Mouse (Mus musculus) lung, postnatal 0 days (tissue): ENCODE data around the gene Utp6. TPM values are rescaled to one million over a fixed set of nuclear protein-coding genes. Genes with fewer than 3 reads are reported as not detected.

ENCODE experiments used
- ATAC-seq: fragments of 200-750 bp; cut with Nextera tagmentation; 2 replicates; pipeline ENCODE4 v1.8.0; 2017; ENCODE audit warnings: moderate library complexity
- DNase-seq: peaks from one replicate; pipeline ENCODE4 v3.0.0-alpha.2; 2016; ENCODE audit warnings: low spot score
- H3K27ac ChIP-seq: fragments of 300-500 bp; sonication (generic); 2 replicates; pipeline ENCODE4 v1.5.1; 2014; ENCODE audit warnings: antibody characterized with exemption, mild to moderate bottlenecking, low read length, mixed read lengths
- H3K27me3 ChIP-seq: fragments of 300-500 bp; sonication (generic); replicated peaks from 2 replicates; pipeline ENCODE4 v1.6.1; 2014; ENCODE audit warnings: low read length, mixed read lengths; ENCODE audit not compliant: insufficient read depth
- H3K36me3 ChIP-seq: fragments of 300-500 bp; sonication (generic); 2 replicates; pipeline ENCODE4 v1.6.1; 2014; ENCODE audit warnings: low read length, mixed read lengths; ENCODE audit not compliant: insufficient read depth
- H3K4me1 ChIP-seq: fragments of 300-500 bp; sonication (generic); 2 replicates; pipeline ENCODE4 v1.6.1; 2014; ENCODE audit warnings: antibody characterized with exemption, low read depth, low read length, mixed read lengths; ENCODE audit not compliant: insufficient read depth
- H3K4me2 ChIP-seq: fragments of 300-500 bp; sonication (generic); replicated peaks from 2 replicates; pipeline ENCODE4 v1.6.1; 2014; ENCODE audit warnings: low read depth, mild to moderate bottlenecking, low read length, moderate library complexity, mixed read lengths
- H3K4me3 ChIP-seq: fragments of 300-500 bp; sonication (generic); 2 replicates; pipeline ENCODE4 v1.5.1; 2014; ENCODE audit warnings: low read depth, low read length
- H3K9ac ChIP-seq: fragments of 300-500 bp; sonication (generic); replicated peaks from 2 replicates; pipeline ENCODE4 v1.6.1; 2014; ENCODE audit warnings: low read depth, mild to moderate bottlenecking
- H3K9me3 ChIP-seq: fragments of 300-500 bp; sonication (generic); 2 replicates; pipeline ENCODE4 v1.6.1; 2016; ENCODE audit warnings: low read length, mixed read lengths
- CTCF ChIP-seq: IDR thresholded peaks from 2 replicates; pipeline ENCODE4 v1.5.1; 2016; ENCODE audit warnings: antibody characterized with exemption, mild to moderate bottlenecking
- EP300 ChIP-seq: IDR thresholded peaks from 2 replicates; pipeline ENCODE4 v1.6.1; 2016; ENCODE audit warnings: antibody characterized with exemption, mild to moderate bottlenecking, control low read depth
- WGBS: fragments of 180-500 bp; shearing (Covaris S2); extraction: QIAGEN DNeasy Blood & Tissue Kit; methylation state at CpG from one replicate; pipeline ENCODE4 v1.1.7; 2014; 5-methylcytosine and 5-hydroxymethylcytosine counted together
- polyA plus RNA-seq: library from polyadenylated mRNA; unstranded; fragments of >200 nt; fragmentation: Nextera tagmentation; extraction: Ambion mirVana; gene quantifications from 2 replicates; pipeline ENCODE4 v1.2.1, GENCODE M21; 2015

Gene Utp6
- polyA plus RNA-seq, 1 experiment from 2014 or later: 14.9 TPM

DNA sequence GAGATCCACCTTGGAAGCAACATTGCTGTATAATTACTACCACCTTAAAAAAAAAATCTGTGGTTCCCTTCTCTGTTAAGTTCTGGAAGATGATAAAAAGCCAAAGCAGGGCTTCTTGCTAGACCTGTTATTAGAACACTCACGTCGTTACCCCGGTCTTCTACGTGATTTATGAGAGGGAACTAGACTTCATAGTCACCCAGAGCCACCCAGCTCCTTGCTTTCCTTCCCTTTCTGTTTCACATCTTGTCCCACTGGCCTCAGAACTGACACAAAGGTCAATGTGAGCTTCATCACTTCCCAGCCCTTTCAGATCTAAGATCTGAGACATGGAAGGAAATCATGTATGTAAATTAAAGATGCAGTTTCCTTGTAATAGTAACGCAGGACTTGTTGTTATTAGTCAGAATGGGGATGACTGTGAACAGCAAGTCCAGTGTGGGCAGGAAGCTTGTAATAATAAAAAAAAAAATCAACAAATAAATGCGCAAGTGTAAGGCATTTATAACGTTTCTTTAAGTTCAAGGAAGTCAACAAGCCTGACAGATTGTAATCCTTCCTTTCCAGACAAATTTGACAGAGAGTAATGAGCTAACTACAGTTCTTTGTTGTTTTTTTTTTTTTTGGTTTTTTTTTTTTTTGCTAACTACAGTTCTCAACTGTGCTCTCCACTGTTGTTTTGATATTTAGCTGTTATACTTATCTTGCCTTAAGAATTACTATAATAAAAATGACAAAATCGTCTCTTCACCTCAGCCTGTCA is 1.2 kb upstream of the Utp6 start:
- no peaks in the 10 kb centered on the region for H3K4me1 ChIP-seq
- no peak overlapping the region for H3K4me3 ChIP-seq
- no peak overlapping the region for H3K9ac ChIP-seq
- 24% methylated on average over 8 of the region's 8 CpGs for WGBS
- no peaks in the 10 kb centered on the region for H3K27me3 ChIP-seq
- no peak for ATAC-seq
- no peak overlapping the region for H3K27ac ChIP-seq
- peak overlapping the region; percentile 66 for H3K4me2 ChIP-seq
- TF ChIP-seq CTCF (no peak), EP300 (no peak)
- no peaks in the 10 kb centered on the region for H3K36me3 ChIP-seq
- DNase-seq: peak; percentile 19
- no peaks in the 10 kb centered on the region for H3K9me3 ChIP-seq

DNA sequence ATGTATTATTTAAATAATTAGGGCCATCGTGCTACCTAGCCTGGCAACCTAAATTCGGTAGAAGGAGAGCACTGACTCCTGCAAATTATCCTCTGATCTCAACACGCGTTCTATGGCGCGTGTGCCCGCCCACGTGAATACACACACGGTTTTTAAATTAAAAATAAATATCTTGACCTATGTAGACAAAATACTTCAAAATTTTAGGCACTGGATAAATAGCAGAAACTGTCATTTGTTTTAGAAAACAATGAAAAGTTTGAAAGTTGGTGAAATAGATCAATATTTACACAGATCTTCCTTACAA is 640 bp upstream of the Utp6 start:
- Histone ChIP-seq H3K4me2 (peak overlapping the region; percentile 66), H3K9ac (no peak overlapping the region), H3K27ac (no peak overlapping the region), H3K4me3 (peak overlapping the region; percentile 68), H3K9me3 (no peaks in the 10 kb centered on the region), H3K27me3 (no peaks in the 10 kb centered on the region), H3K36me3 (no peaks in the 10 kb centered on the region), H3K4me1 (no peaks in the 10 kb centered on the region)
- TF ChIP-seq CTCF: no peak
- no peak for ATAC-seq
- 1% methylated on average over 9 of the region's 9 CpGs for WGBS
- DNase-seq: no peak

DNA sequence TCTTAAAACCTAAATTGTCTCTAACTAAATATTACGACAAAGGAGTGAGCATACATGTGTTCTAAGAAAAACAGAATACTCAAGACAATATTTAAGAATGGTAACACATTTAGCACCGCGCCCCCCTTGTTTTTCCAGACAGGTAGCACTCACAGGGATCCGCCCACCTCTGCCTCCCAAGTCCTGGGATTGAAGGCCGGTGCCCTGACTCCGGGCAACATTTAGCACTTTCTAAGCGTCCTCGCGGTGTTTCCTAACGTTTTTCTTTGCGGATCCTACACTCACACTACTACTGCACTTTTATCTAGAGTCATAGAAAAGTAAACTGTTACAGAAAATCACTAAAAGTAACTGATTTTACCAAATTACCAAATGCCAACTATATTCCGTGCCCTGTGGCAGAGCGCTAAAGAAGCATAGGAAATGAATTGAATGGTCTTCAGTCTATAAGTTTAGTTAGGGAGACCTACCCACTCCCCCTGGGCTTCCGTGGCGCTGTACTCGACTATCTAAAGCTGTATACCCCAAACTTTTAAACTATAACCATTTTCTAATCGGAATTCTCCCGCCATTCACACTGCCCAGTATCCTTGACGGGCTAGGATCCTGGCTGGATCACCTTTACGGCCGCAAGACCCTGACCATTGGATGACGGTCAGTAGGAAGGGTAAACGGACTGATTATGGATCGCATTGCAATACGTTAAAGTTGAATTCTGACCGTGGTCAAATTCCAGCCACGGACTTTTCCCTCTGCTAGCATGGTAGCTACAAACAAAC is 655 bp downstream of the Utp6 start:
- Histone ChIP-seq H3K27me3 (no peaks in the 10 kb centered on the region), H3K36me3 (0 out of 2 replicates have a peak, but pooled peaks cover 5% of the 10 kb centered on the region), H3K27ac (peak overlapping the region; percentile 73), H3K4me3 (peak overlapping the region; percentile 68), H3K9me3 (no peaks in the 10 kb centered on the region), H3K9ac (peak overlapping the region; percentile 69), H3K4me1 (no peaks in the 10 kb centered on the region), H3K4me2 (peak overlapping the region; percentile 84)
- DNase-seq: no peak
- WGBS: 4% methylated on average over 27 of the region's 27 CpGs
- ATAC-seq: peak; percentile 12
- TF ChIP-seq EP300 (no peak), CTCF (no peak)

DNA sequence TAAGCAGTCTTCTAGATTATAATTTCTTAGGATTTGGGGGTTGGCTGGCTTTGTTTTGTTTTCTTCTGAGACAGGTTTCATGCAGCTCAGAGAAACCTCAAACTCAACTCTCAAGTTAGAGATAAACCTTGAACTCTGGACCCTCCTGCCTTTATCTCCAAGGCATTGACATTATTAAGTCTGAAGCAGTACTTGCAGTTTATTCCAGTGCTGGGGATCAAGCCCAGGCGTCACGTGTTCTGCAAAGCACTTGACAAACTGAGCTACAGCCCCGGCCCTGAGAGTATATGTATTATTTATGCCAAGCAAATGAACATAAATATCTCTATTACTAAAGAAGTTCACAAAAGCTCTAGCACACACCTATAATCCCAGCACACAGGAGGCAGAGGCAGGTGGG is 14.9 kb downstream of the Utp6 start:
- WGBS: 94% methylated on average over 3 of the region's 3 CpGs
- Histone ChIP-seq H3K4me2 (no peak overlapping the region), H3K4me3 (no peak overlapping the region), H3K27ac (no peak overlapping the region), H3K4me1 (no peaks in the 10 kb centered on the region), H3K27me3 (no peaks in the 10 kb centered on the region), H3K9ac (no peak overlapping the region), H3K36me3 (peaks cover 24% of the 10 kb centered on the region), H3K9me3 (no peaks in the 10 kb centered on the region)
- TF ChIP-seq EP300 (no peak), CTCF (no peak)
- no peak for DNase-seq
- no peak for ATAC-seq

DNA sequence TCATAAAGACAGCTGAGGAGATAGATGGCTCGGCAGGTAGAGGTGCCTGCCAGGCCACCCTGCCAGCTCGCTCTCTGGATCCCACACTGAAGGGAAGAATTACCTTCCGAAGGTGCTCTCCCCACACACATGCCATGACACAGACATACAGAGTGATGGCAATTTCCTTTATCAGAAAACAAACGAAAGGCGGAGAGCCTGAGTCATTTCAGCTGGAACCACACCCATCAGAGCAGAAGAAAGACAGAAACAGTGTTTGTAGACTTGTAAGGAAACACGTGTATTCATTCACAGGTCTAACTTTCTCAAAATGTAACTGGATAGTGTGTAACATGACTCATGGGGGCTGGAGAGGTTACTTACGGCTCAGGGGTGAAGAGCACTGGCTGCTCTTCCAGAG is 18.6 kb downstream of the Utp6 start:
- 78% methylated on average over 7 of the region's 7 CpGs for WGBS
- Histone ChIP-seq H3K4me3 (no peak overlapping the region), H3K4me2 (no peak overlapping the region), H3K9me3 (no peaks in the 10 kb centered on the region), H3K9ac (no peak overlapping the region), H3K4me1 (no peaks in the 10 kb centered on the region), H3K27me3 (no peaks in the 10 kb centered on the region), H3K36me3 (peaks cover 35% of the 10 kb centered on the region), H3K27ac (no peak overlapping the region)
- ATAC-seq (no peak), DNase-seq (no peak)
- TF ChIP-seq CTCF (no peak), EP300 (no peak)

DNA sequence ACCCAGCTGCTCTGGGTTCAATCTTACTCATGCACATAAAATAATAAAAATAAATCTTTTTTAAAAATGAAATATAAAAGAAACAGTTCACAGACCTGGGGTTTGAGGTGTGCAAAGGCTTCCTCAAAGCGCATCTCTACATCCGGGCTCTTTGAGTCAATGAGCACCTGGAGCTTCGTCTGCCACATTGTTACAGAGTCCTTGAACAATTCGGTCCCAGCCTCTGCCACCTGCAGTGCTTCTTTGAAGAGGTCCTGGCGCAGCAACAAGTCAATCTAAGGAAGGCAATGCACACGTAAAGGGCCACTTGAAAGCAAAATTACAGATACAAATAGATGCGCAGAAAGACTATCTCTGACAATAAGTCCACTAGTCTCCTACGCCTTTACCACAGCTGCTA is 19.1 kb downstream of the Utp6 start:
- WGBS: 90% methylated on average over 8 of the region's 8 CpGs
- Histone ChIP-seq H3K9me3 (no peaks in the 10 kb centered on the region), H3K27ac (no peak overlapping the region), H3K27me3 (no peaks in the 10 kb centered on the region), H3K4me3 (no peak overlapping the region), H3K4me1 (no peaks in the 10 kb centered on the region), H3K9ac (no peak overlapping the region), H3K4me2 (no peak overlapping the region), H3K36me3 (peaks cover 35% of the 10 kb centered on the region)
- no peak for DNase-seq
- TF ChIP-seq EP300: no peak
- TF ChIP-seq CTCF: no peak
- ATAC-seq: no peak
